ENCODE assay signal across 8 mouse cellular contexts in genomic region chr1:191512383-191512782, GRCm38 (mm10).
"Had no signal": no experiment of that assay in that cellular context is flagged by ENCODE, and none has a peak within 500 bp of the region (broad histone marks: within the 10 kb centered on the region; RNA-seq: fewer than 3 reads in every experiment).

No protein-coding gene starts in this region.

- H3K4me3 ChIP-seq: layer of hippocampus, adult 2 months; limb, embryonic 13.5 days; midbrain, embryonic 12.5 days had no signal

- H3K27me3 ChIP-seq: limb, embryonic 13.5 days; midbrain, embryonic 12.5 days had no signal

- DNase-seq: left cerebral cortex, postnatal 4 days; lung, adult 18-20 months; right cerebral cortex, adult 18-20 months had no signal

- H3K27ac ChIP-seq: layer of hippocampus, adult 2 months; limb, embryonic 13.5 days; liver, embryonic 14.5 days; midbrain, embryonic 12.5 days; stomach, postnatal 0 days had no signal

- H3K4me1 ChIP-seq: midbrain, embryonic 12.5 days had no signal
